Mouse (Mus musculus) heart, postnatal 4 days (tissue): ENCODE measurements at regions not wholly inside any gene's neighbourhood (a gene's known extent, or its start where the extent isn't known, plus 50 kb on each side); places are given as distances from the start of the nearest gene placed in this dataset.

ENCODE experiments used
- DNase-seq: peaks from one replicate; pipeline ENCODE4 v3.0.0; 2021

- DNase-seq, result no peak
Measured at GRCm38 (mm10) chrX:12472296-12472695, 115.3 kb upstream of the Atp6ap2 start.

GRCm38 (mm10) chrX:12479207-12479606 lies 108.4 kb upstream of the Atp6ap2 start:
- DNase-seq, result no peak

- DNase-seq, result no peak
Measured at GRCm38 (mm10) chrX:12490957-12491356, 96.6 kb upstream of the Atp6ap2 start.

- no peak for DNase-seq
Measured at GRCm38 (mm10) chrX:12493216-12493615, 94.4 kb upstream of the Atp6ap2 start.

GRCm38 (mm10) chrX:12493916-12494315 lies 93.7 kb upstream of the Atp6ap2 start:
- DNase-seq, result no peak

- DNase-seq, result no peak
Measured at GRCm38 (mm10) chrX:12494535-12494934, 93.1 kb upstream of the Atp6ap2 start.

- no peak for DNase-seq
Measured at GRCm38 (mm10) chrX:12500601-12501000, 87.0 kb upstream of the Atp6ap2 start.

- DNase-seq, result no peak
Measured at GRCm38 (mm10) chrX:12502364-12502763, 85.2 kb upstream of the Atp6ap2 start.

- DNase-seq, result no peak
Measured at GRCm38 (mm10) chrX:12503581-12503980, 84.0 kb upstream of the Atp6ap2 start.

GRCm38 (mm10) chrX:12511119-12511518 lies 76.5 kb upstream of the Atp6ap2 start:
- no peak for DNase-seq

GRCm38 (mm10) chrX:12525044-12525443 lies 62.6 kb upstream of the Atp6ap2 start:
- DNase-seq, result no peak

- DNase-seq, result no peak
Measured at GRCm38 (mm10) chrX:12530406-12531311, 56.9 kb upstream of the Atp6ap2 start.
